Mouse (Mus musculus) embryonic facial prominence, embryonic 12.5 days (tissue): ENCODE measurements around the gene Nfya. TPM values are rescaled to one million over a fixed set of nuclear protein-coding genes. Genes with fewer than 3 reads are reported as not detected.

ENCODE experiments used
- ATAC-seq: fragments of 200-750 bp; cut with Nextera tagmentation; 2 replicates; pipeline ENCODE4 v1.8.0; 2017; ENCODE audit not compliant: insufficient number of reproducible peaks, insufficient read depth, low FRiP score, low TSS enrichment
- H3K27ac ChIP-seq: fragments of 300-500 bp; sonication (generic); 2 replicates; pipeline ENCODE4 v1.5.1; 2016; ENCODE audit warnings: mild to moderate bottlenecking
- H3K27me3 ChIP-seq: fragments of 300-500 bp; sonication (generic); 2 replicates; pipeline ENCODE4 v1.6.1; 2016; ENCODE audit warnings: mild to moderate bottlenecking, moderate library complexity
- H3K36me3 ChIP-seq: fragments of 300-500 bp; sonication (generic); 2 replicates; pipeline ENCODE4 v1.6.1; 2016; ENCODE audit warnings: mild to moderate bottlenecking
- H3K4me1 ChIP-seq: fragments of 300-500 bp; sonication (generic); 2 replicates; pipeline ENCODE4 v1.6.1; 2016
- H3K4me2 ChIP-seq: fragments of 300-500 bp; sonication (generic); replicated peaks from 2 replicates; pipeline ENCODE4 v1.6.1; 2016; ENCODE audit warnings: mild to moderate bottlenecking, moderate library complexity
- H3K4me3 ChIP-seq: fragments of 300-500 bp; sonication (generic); 2 replicates; pipeline ENCODE4 v1.5.1; 2016; ENCODE audit warnings: mild to moderate bottlenecking
- H3K9ac ChIP-seq: fragments of 300-500 bp; sonication (generic); 2 replicates; pipeline ENCODE4 v1.6.1; 2016; ENCODE audit warnings: mild to moderate bottlenecking, moderate library complexity
- H3K9me3 ChIP-seq: fragments of 300-500 bp; sonication (generic); 2 replicates; pipeline ENCODE4 v1.6.1; 2016; ENCODE audit warnings: mild to moderate bottlenecking, moderate library complexity
- WGBS: fragments of 180-500 bp; shearing (Covaris S2); methylation state at CpG from one replicate; pipeline ENCODE4 v1.1.7; 2016; 5-methylcytosine and 5-hydroxymethylcytosine counted together
- polyA plus RNA-seq: library from polyadenylated mRNA; unstranded; fragments of >200 nt; fragmentation: Nextera tagmentation; extraction: Ambion mirVana; gene quantifications from 2 replicates; pipeline ENCODE4 v1.2.1, GENCODE M21; 2016

Nfya gene
- polyA plus RNA-seq, 1 experiment from 2014 or later = 19.6 TPM

GRCm38 (mm10) chr17:48426991-48427750 is 17.5 kb upstream of the Nfya start:
- no peak overlapping the region for H3K4me3 ChIP-seq
- WGBS = 43% methylated on average over 13 of the region's 13 CpGs
- no peaks in the 10 kb centered on the region for H3K36me3 ChIP-seq
- peaks cover 21% of the 10 kb centered on the region for H3K4me1 ChIP-seq
- H3K4me2 ChIP-seq = no peak overlapping the region
- no peak overlapping the region for H3K27ac ChIP-seq
- ATAC-seq = no peak
- H3K9me3 ChIP-seq = no peaks in the 10 kb centered on the region
- H3K9ac ChIP-seq = no peak overlapping the region
- no peaks in the 10 kb centered on the region for H3K27me3 ChIP-seq

- Histone ChIP-seq H3K4me1 (peaks cover 21% of the 10 kb centered on the region), H3K36me3 (no peaks in the 10 kb centered on the region), H3K27ac (no peak overlapping the region), H3K4me2 (no peak overlapping the region), H3K9me3 (no peaks in the 10 kb centered on the region), H3K4me3 (no peak overlapping the region), H3K9ac (no peak overlapping the region), H3K27me3 (no peaks in the 10 kb centered on the region)
- WGBS = 39% methylated on average over 9 of the region's 9 CpGs
- no peak for ATAC-seq
Observed at GRCm38 (mm10) chr17:48425823-48426612, 16.3 kb upstream of the Nfya start.

- H3K36me3 ChIP-seq = no peaks in the 10 kb centered on the region
- no peak overlapping the region for H3K9ac ChIP-seq
- no peak overlapping the region for H3K4me3 ChIP-seq
- peaks cover 21% of the 10 kb centered on the region for H3K4me1 ChIP-seq
- no peak overlapping the region for H3K4me2 ChIP-seq
- WGBS = 86% methylated on average over 9 of the region's 9 CpGs
- no peaks in the 10 kb centered on the region for H3K27me3 ChIP-seq
- H3K9me3 ChIP-seq = no peaks in the 10 kb centered on the region
- no peak for ATAC-seq
- H3K27ac ChIP-seq = no peak overlapping the region
Observed at GRCm38 (mm10) chr17:48424237-48424636, 14.5 kb upstream of the Nfya start.

GRCm38 (mm10) chr17:48419571-48419970 is 9.9 kb upstream of the Nfya start:
- Histone ChIP-seq H3K27me3 (no peaks in the 10 kb centered on the region), H3K36me3 (peaks cover 22% of the 10 kb centered on the region), H3K4me1 (no peaks in the 10 kb centered on the region), H3K4me2 (no peak overlapping the region), H3K9ac (no peak overlapping the region), H3K4me3 (no peak overlapping the region), H3K27ac (no peak overlapping the region), H3K9me3 (no peaks in the 10 kb centered on the region)
- ATAC-seq = no peak
- WGBS = 74% methylated on average over 2 of the region's 2 CpGs

GRCm38 (mm10) chr17:48418781-48419180 is 9.1 kb upstream of the Nfya start:
- no peaks in the 10 kb centered on the region for H3K27me3 ChIP-seq
- H3K4me3 ChIP-seq = no peak overlapping the region
- no peak overlapping the region for H3K9ac ChIP-seq
- peaks cover 30% of the 10 kb centered on the region for H3K36me3 ChIP-seq
- H3K27ac ChIP-seq = no peak overlapping the region
- no peaks in the 10 kb centered on the region for H3K4me1 ChIP-seq
- H3K4me2 ChIP-seq = no peak overlapping the region
- WGBS = 76% methylated on average over 1 of the region's 1 CpGs
- no peak for ATAC-seq
- no peaks in the 10 kb centered on the region for H3K9me3 ChIP-seq

GRCm38 (mm10) chr17:48418174-48418573 is 8.5 kb upstream of the Nfya start:
- Histone ChIP-seq H3K36me3 (peaks cover 34% of the 10 kb centered on the region), H3K27me3 (no peaks in the 10 kb centered on the region), H3K4me1 (no peaks in the 10 kb centered on the region), H3K9me3 (no peaks in the 10 kb centered on the region), H3K27ac (no peak overlapping the region), H3K4me2 (no peak overlapping the region), H3K4me3 (no peak overlapping the region), H3K9ac (no peak overlapping the region)
- 66% methylated on average over 7 of the region's 7 CpGs for WGBS
- ATAC-seq = no peak

- H3K9me3 ChIP-seq = no peaks in the 10 kb centered on the region
- H3K27me3 ChIP-seq = no peaks in the 10 kb centered on the region
- no peaks in the 10 kb centered on the region for H3K4me1 ChIP-seq
- no peak for ATAC-seq
- no peak overlapping the region for H3K27ac ChIP-seq
- 89% methylated on average over 6 of the region's 6 CpGs for WGBS
- no peak overlapping the region for H3K9ac ChIP-seq
- peaks cover 38% of the 10 kb centered on the region for H3K36me3 ChIP-seq
- no peak overlapping the region for H3K4me2 ChIP-seq
- no peak overlapping the region for H3K4me3 ChIP-seq
Observed at GRCm38 (mm10) chr17:48417521-48417920, 7.8 kb upstream of the Nfya start.

GRCm38 (mm10) chr17:48416425-48417195 is 6.9 kb upstream of the Nfya start:
- no peak overlapping the region for H3K4me2 ChIP-seq
- WGBS = 90% methylated on average over 14 of the region's 14 CpGs
- no peaks in the 10 kb centered on the region for H3K27me3 ChIP-seq
- ATAC-seq = no peak
- peaks cover 43% of the 10 kb centered on the region for H3K36me3 ChIP-seq
- H3K27ac ChIP-seq = no peak overlapping the region
- H3K4me3 ChIP-seq = no peak overlapping the region
- no peaks in the 10 kb centered on the region for H3K9me3 ChIP-seq
- H3K9ac ChIP-seq = no peak overlapping the region
- H3K4me1 ChIP-seq = no peaks in the 10 kb centered on the region; the same call in 1 of the 2 replicates

GRCm38 (mm10) chr17:48416011-48416410 is 6.3 kb upstream of the Nfya start:
- no peak overlapping the region for H3K4me2 ChIP-seq
- peaks cover 4% of the 10 kb centered on the region for H3K4me1 ChIP-seq
- H3K36me3 ChIP-seq = peaks cover 43% of the 10 kb centered on the region
- ATAC-seq = no peak
- WGBS = 78% methylated on average over 7 of the region's 7 CpGs
- no peak overlapping the region for H3K9ac ChIP-seq
- no peak overlapping the region for H3K4me3 ChIP-seq
- no peaks in the 10 kb centered on the region for H3K9me3 ChIP-seq
- no peaks in the 10 kb centered on the region for H3K27me3 ChIP-seq
- H3K27ac ChIP-seq = no peak overlapping the region

- peak overlapping the region; percentile 68 for H3K9ac ChIP-seq
- no peak for ATAC-seq
- WGBS = 56% methylated on average over 8 of the region's 8 CpGs
- H3K9me3 ChIP-seq = no peaks in the 10 kb centered on the region
- H3K4me1 ChIP-seq = peaks cover 15% of the 10 kb centered on the region
- peak overlapping the region; percentile 79 for H3K4me3 ChIP-seq
- 0 out of 2 replicates have a peak overlapping the region, but pooled peaks have one; percentile 100 for H3K27ac ChIP-seq
- H3K27me3 ChIP-seq = no peaks in the 10 kb centered on the region
- H3K4me2 ChIP-seq = peak overlapping the region; percentile 65
- H3K36me3 ChIP-seq = peaks cover 35% of the 10 kb centered on the region
Observed at GRCm38 (mm10) chr17:48411241-48411640, 1.5 kb upstream of the Nfya start.

- Histone ChIP-seq H3K9ac (peak overlapping the region; percentile 68), H3K27ac (peak overlapping the region; percentile 100), H3K27me3 (no peaks in the 10 kb centered on the region), H3K4me1 (peaks cover 15% of the 10 kb centered on the region), H3K4me2 (peak overlapping the region; percentile 65), H3K36me3 (peaks cover 29% of the 10 kb centered on the region), H3K4me3 (peak overlapping the region; percentile 79), H3K9me3 (no peaks in the 10 kb centered on the region)
- WGBS = under 1% methylated on average over 13 of the region's 13 CpGs
- ATAC-seq = 0 out of 2 replicates have a peak, but pooled peaks have one; percentile 2
Observed at GRCm38 (mm10) chr17:48410299-48410785, 636 bp upstream of the Nfya start.
